Mouse (Mus musculus) liver, embryonic 14.5 days (tissue): ENCODE measurements around the gene Cdk1. TPM values are rescaled to one million over a fixed set of nuclear protein-coding genes. Genes with fewer than 3 reads are reported as not detected.

Experiments used
- ATAC-seq: fragments of 200-750 bp; cut with Nextera tagmentation; 2 replicates; pipeline ENCODE4 v1.8.0; 2017; ENCODE audit warnings: moderate number of reproducible peaks, mild to moderate bottlenecking, moderate library complexity; ENCODE audit not compliant: insufficient read depth
- DNase-seq, 3 experiments: peaks; one replicate each; pipeline ENCODE4 v3.0.0-alpha.2; 2012 to 2013; ENCODE audit warnings: low read depth in 3 of 3, low spot score in 3 of 3
- H3K27ac ChIP-seq: fragments of 300-500 bp; sonication (generic); 2 replicates; pipeline ENCODE4 v1.5.1; 2014; ENCODE audit warnings: moderate library complexity, mild to moderate bottlenecking, control low read depth, inconsistent platforms
- H3K27me3 ChIP-seq: fragments of 300-500 bp; sonication (generic); 2 replicates; pipeline ENCODE4 v1.6.1; 2014; ENCODE audit warnings: mild to moderate bottlenecking, low read length, moderate library complexity; ENCODE audit not compliant: control insufficient read depth, insufficient read depth
- H3K36me3 ChIP-seq: fragments of 300-500 bp; sonication (generic); replicated peaks from 2 replicates; pipeline ENCODE4 v1.6.1; 2014; ENCODE audit warnings: low read depth; ENCODE audit not compliant: control insufficient read depth, insufficient read depth
- H3K4me1 ChIP-seq, 2 experiments: fragments of 200-500 bp in 1 of 2; fragments of 300-500 bp in 1 of 2; sonication (generic) in 1 of 2; replicated peaks; 2 replicates each; pipeline ENCODE4 v1.6.1; 2012 to 2014; ENCODE audit warnings: antibody characterized with exemption in 1 of 2, inconsistent platforms in 1 of 2, low read length in 1 of 2; ENCODE audit not compliant: control insufficient read depth in 2 of 2, insufficient read depth in 2 of 2
- H3K4me2 ChIP-seq: fragments of 300-500 bp; sonication (generic); 2 replicates; pipeline ENCODE4 v1.6.1; 2014; ENCODE audit warnings: low read depth, mild to moderate bottlenecking, control low read depth, moderate library complexity
- H3K4me3 ChIP-seq, 2 experiments: fragments of 200-500 bp in 1 of 2; fragments of 300-500 bp in 1 of 2; sonication (generic) in 1 of 2; 2 replicates each; pipeline ENCODE4 v1.5.1; 2012 to 2014; ENCODE audit warnings: low read depth in 2 of 2, low read length in 2 of 2, mild to moderate bottlenecking in 2 of 2, control low read depth in 1 of 2, inconsistent platforms in 1 of 2, moderate library complexity in 1 of 2; ENCODE audit not compliant: insufficient read depth in 1 of 2
- H3K9ac ChIP-seq: fragments of 300-500 bp; sonication (generic); replicated peaks from 2 replicates; pipeline ENCODE4 v1.6.1; 2014; ENCODE audit warnings: mild to moderate bottlenecking, control low read depth, moderate library complexity
- H3K9me3 ChIP-seq: fragments of 300-500 bp; sonication (generic); 2 replicates; pipeline ENCODE4 v1.6.1; 2016; ENCODE audit warnings: low read length, mixed read lengths; ENCODE audit not compliant: control insufficient read depth
- CTCF ChIP-seq: IDR thresholded peaks from 2 replicates; pipeline ENCODE4 v1.5.1; 2016; ENCODE audit warnings: antibody characterized with exemption, low read depth, control low read depth
- EP300 ChIP-seq: IDR thresholded peaks from 2 replicates; pipeline ENCODE4 v1.6.1; 2016; ENCODE audit warnings: antibody characterized with exemption, low read depth
- WGBS: fragments of 180-500 bp; shearing (Covaris S2); extraction: QIAGEN DNeasy Blood & Tissue Kit; methylation state at CpG from one replicate; pipeline ENCODE4 v1.1.7; 2014; ENCODE audit not compliant: insufficient replicate concordance; 5-methylcytosine and 5-hydroxymethylcytosine counted together
- polyA plus RNA-seq, 2 experiments: library from polyadenylated mRNA; depleted of rRNA in 1 of 2; stranded (reverse) in 1 of 2; unstranded in 1 of 2; fragments of >200 nt; fragmentation: Nextera tagmentation in 1 of 2; extraction: Ambion mirVana in 1 of 2; gene quantifications; 2 replicates each; pipeline versions ENCODE4 v1.2.1 to v1.2.3; 2012 to 2014

The Cdk1 gene
- polyA plus RNA-seq, 2 experiments = 273 to 353 TPM

DNA sequence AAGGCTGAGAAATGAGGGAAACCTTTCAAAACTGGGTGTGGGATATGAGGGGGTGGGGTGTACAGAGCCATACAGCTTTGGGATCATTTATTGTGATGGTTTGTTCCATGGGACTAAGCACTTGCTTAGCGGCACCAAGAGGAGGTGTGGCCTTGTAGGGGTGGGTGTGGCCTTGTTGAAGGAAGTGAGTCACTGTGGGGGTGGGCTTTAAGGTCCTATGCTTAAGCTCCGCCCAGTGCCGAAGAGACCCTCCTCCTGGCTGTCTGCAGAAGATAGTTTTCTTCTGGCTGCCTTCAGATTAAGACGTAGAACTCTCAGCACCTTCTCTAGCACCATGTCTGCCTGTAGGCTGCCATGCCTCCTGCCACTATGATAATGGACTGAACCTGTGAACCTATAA, 36.8 kb upstream of the Cdk1 start:
- TF ChIP-seq EP300 (no peak), CTCF (no peak)
- Histone ChIP-seq H3K4me3 (no peak overlapping the region), H3K9me3 (no peaks in the 10 kb centered on the region), H3K4me2 (no peak overlapping the region), H3K9ac (no peak overlapping the region), H3K4me1 (no peaks in the 10 kb centered on the region), H3K27ac (no peak overlapping the region), H3K27me3 (no peaks in the 10 kb centered on the region), H3K36me3 (no peaks in the 10 kb centered on the region)
- ATAC-seq (no peak), DNase-seq (no peak)
- 70% methylated on average over 4 of the region's 4 CpGs for WGBS

DNA sequence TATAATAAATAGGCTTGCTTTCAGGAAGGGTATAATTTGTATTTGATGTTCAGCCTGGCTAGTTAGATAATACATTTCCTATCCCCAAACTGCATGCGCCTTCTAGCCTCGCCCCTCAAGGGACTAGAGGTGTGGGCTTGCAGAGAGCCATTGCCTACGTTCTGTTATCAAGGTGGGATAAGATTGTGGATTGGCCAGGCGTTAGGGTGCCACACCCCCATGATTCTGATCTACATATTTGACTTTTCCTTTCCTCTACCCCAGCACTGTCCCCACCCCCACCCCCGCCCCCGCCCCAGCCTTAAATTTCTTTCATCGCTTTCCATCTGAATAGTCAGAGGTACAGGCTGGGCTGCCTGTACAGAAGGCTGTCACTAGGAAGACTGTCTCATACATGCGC, 34.0 kb upstream of the Cdk1 start:
- Histone ChIP-seq H3K9me3 (no peaks in the 10 kb centered on the region), H3K36me3 (no peaks in the 10 kb centered on the region), H3K9ac (no peak overlapping the region), H3K4me2 (no peak overlapping the region), H3K4me1 (no peaks in the 10 kb centered on the region), H3K27ac (no peak overlapping the region), H3K27me3 (no peaks in the 10 kb centered on the region), H3K4me3 (no peak overlapping the region)
- no peak for TF ChIP-seq CTCF
- no peak for TF ChIP-seq EP300
- DNase-seq = no peak
- WGBS = 54% methylated on average over 8 of the region's 8 CpGs
- ATAC-seq = no peak

DNA sequence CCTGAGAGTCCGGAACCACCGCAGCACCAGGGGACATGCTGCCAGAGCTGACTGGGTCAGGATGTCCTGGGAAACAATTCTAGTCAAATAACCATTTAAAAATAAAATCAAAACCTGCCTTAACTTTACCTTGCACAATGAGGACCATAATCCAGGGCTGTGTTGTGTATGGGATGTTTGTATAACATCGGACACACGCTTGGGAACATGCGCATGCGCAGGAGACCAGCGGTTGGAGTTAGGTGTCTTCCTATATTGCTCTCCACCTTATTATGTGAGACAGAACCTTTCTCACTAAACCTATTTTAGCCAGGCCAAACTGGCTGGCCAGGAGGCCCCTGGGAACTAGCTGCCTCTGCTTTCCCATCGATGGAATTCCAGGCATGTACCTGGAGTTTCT, 32.4 kb upstream of the Cdk1 start:
- no peak for TF ChIP-seq CTCF
- no peak for TF ChIP-seq EP300
- Histone ChIP-seq H3K9me3 (no peaks in the 10 kb centered on the region), H3K36me3 (no peaks in the 10 kb centered on the region), H3K9ac (no peak overlapping the region), H3K4me3 (no peak overlapping the region), H3K27me3 (no peaks in the 10 kb centered on the region), H3K4me2 (no peak overlapping the region), H3K4me1 (no peaks in the 10 kb centered on the region), H3K27ac (no peak overlapping the region)
- 81% methylated on average over 8 of the region's 8 CpGs for WGBS
- ATAC-seq = no peak
- no peak for DNase-seq

DNA sequence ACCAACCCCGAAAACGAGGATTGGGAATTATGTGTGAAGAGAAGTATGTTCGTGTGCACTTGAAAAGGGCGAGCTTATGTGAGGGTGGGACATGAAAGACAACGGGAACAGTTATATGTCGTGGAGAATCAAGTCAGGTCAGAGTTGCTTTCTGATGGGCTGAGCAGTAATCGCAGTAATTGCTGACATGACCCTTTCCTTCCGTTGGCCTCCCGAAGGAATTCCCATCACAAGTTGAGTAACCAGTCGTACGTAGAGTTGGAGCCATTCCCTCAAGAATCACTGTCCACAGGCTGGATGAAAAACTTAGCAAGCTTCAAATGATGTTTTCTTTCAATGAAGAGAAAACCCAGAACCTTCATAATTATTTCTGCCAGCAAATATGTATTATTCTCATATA, 31.9 kb upstream of the Cdk1 start:
- TF ChIP-seq EP300 = no peak
- no peak for TF ChIP-seq CTCF

DNA sequence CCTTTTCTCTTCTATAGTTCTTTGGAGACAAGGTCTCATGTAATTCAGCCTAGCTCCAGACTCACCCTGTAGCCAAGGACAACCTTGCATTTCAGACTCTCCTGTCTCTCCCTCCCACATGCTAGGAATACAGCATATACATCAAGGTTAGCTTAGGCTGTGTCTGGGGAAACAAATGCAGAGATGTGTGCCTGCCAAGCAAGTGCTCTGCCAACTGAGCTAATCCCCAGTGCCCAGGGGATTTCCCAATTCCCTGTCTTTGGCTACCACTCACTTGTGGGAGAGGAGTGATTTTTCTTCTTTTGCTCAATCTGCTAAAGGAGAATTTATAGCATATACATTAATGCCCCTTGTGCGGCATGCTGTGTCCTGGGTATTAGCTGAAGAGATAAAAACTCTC, 30.4 kb upstream of the Cdk1 start:
- WGBS = 68% methylated on average over 1 of the region's 1 CpGs
- ATAC-seq (no peak), DNase-seq (no peak)
- no peak overlapping the region for H3K27ac ChIP-seq
- H3K4me1 ChIP-seq = no peaks in the 10 kb centered on the region
- H3K9ac ChIP-seq = no peak overlapping the region
- H3K4me3 ChIP-seq = no peak overlapping the region
- no peak for TF ChIP-seq CTCF
- TF ChIP-seq EP300 = no peak
- no peak overlapping the region for H3K4me2 ChIP-seq
- no peaks in the 10 kb centered on the region for H3K36me3 ChIP-seq
- H3K27me3 ChIP-seq = no peaks in the 10 kb centered on the region
- H3K9me3 ChIP-seq = no peaks in the 10 kb centered on the region

More for the DNA sequence above, 31.9 kb upstream of the Cdk1 start:
- no peak overlapping the region for H3K4me3 ChIP-seq
- no peak overlapping the region for H3K27ac ChIP-seq
- H3K4me1 ChIP-seq = no peaks in the 10 kb centered on the region
- DNase-seq = no peak
- ATAC-seq = no peak
- no peaks in the 10 kb centered on the region for H3K27me3 ChIP-seq
- H3K4me2 ChIP-seq = no peak overlapping the region
- no peaks in the 10 kb centered on the region for H3K36me3 ChIP-seq
- H3K9me3 ChIP-seq = no peaks in the 10 kb centered on the region
- no peak overlapping the region for H3K9ac ChIP-seq
- 66% methylated on average over 11 of the region's 11 CpGs for WGBS
